Mouse (Mus musculus) thymus, postnatal 25 days (tissue): Measurements from ENCODE around the gene Glo1.

ENCODE experiments used
- DNase-seq: peaks from one replicate; pipeline ENCODE4 v3.0.0; 2022

Gene Glo1

GRCm38 (mm10) chr17:30575941-30576773 lies 50.5 kb downstream of the Glo1 start, which contains the start of gene Btbd9:
Gene Btbd9 (minus strand): TSS chr17:30576488.
- peak; percentile 97 for DNase-seq

- peak; percentile 64 for DNase-seq
Observed at GRCm38 (mm10) chr17:30575121-30575904, 51.4 kb downstream of the Glo1 start.

- DNase-seq = no peak
Observed at GRCm38 (mm10) chr17:30574783-30575075, 51.9 kb downstream of the Glo1 start.

- no peak for DNase-seq
Observed at GRCm38 (mm10) chr17:30573990-30574782, 52.5 kb downstream of the Glo1 start.

- no peak for DNase-seq
Observed at GRCm38 (mm10) chr17:30570971-30571370, 55.7 kb downstream of the Glo1 start.

GRCm38 (mm10) chr17:30570173-30570572 lies 56.5 kb downstream of the Glo1 start:
- no peak for DNase-seq

GRCm38 (mm10) chr17:30568473-30568872 lies 58.2 kb downstream of the Glo1 start:
- no peak for DNase-seq

GRCm38 (mm10) chr17:30564971-30565370 lies 61.7 kb downstream of the Glo1 start:
- no peak for DNase-seq

GRCm38 (mm10) chr17:30564407-30564806 lies 62.3 kb downstream of the Glo1 start:
- DNase-seq = no peak

- DNase-seq = no peak
Observed at GRCm38 (mm10) chr17:30563484-30564075, 63.1 kb downstream of the Glo1 start.

GRCm38 (mm10) chr17:30562770-30563169 lies 63.9 kb downstream of the Glo1 start:
- DNase-seq = no peak

- peak; percentile 92 for DNase-seq
Observed at GRCm38 (mm10) chr17:30559536-30559935, 67.1 kb downstream of the Glo1 start.

- DNase-seq = no peak
Observed at GRCm38 (mm10) chr17:30558623-30559022, 68.0 kb downstream of the Glo1 start.

GRCm38 (mm10) chr17:30556512-30556911 lies 70.2 kb downstream of the Glo1 start:
- DNase-seq = no peak

GRCm38 (mm10) chr17:30553027-30553937 lies 73.4 kb downstream of the Glo1 start:
- no peak for DNase-seq

- no peak for DNase-seq
Observed at GRCm38 (mm10) chr17:30550774-30551107, 75.9 kb downstream of the Glo1 start.

- DNase-seq = no peak
Observed at GRCm38 (mm10) chr17:30549899-30550773, 76.5 kb downstream of the Glo1 start.

GRCm38 (mm10) chr17:30539098-30539497 lies 87.6 kb downstream of the Glo1 start:
- DNase-seq = no peak

- DNase-seq = no peak
Observed at GRCm38 (mm10) chr17:30536651-30537050, 90.0 kb downstream of the Glo1 start.
